Mouse (Mus musculus): Measurements from ENCODE around the gene Kcnq2.

DNA sequence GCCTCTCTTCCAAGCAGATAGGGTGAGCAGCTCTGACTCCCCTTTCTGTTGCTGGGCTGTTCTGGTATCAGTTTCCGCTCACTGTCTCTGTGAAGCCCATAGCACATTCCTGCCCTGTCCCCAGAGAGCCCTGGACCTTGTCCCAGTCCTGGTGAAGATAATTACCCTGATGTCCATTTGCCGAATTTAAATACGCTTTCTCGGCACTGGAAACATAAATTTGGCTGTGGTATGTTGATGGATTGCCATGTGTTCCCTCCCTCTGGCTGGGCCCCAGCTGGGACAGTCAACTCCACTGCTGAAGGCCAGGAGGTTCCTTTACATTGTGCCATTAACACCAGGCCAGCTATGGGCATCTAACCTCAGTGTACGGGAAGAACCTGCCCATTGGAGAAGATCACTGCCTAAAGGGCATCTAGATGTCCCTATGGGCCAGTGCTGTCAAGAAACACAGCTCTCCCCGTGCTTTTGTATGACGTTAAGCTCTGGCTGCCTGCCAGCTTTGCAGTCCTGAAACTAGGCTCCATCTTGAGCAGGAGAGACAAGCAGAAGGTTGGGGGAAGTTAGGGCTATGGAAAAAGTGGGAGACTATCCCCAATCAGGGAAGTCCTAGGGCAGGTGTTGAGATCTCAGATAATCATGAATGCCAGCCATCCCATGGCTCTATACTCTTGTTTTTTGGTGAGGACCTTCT is 86.7 kb downstream of the Kcnq2 start:
- TF ChIP-seq CTCF (IDR thresholded peaks at IDR 0.05; ENCODE audit: low read depth) (no peak), EP300 (optimal IDR thresholded peaks at IDR 0.05) (no peak)

Measured in stomach, postnatal 0 days (tissue).